Mouse (Mus musculus) E14TG2a.4 (cell line): ENCODE data around the gene Tenm3.

ENCODE experiments used
- CTCF ChIP-seq: conservative IDR thresholded peaks from 2 replicates; pipeline ENCODE4 v1.5.1; 2014; ENCODE audit warnings: low read length
- NANOG ChIP-seq: IDR thresholded peaks from 2 replicates; pipeline ENCODE4 v1.6.1; 2014; ENCODE audit warnings: borderline replicate concordance, low read length, mixed read lengths

DNA sequence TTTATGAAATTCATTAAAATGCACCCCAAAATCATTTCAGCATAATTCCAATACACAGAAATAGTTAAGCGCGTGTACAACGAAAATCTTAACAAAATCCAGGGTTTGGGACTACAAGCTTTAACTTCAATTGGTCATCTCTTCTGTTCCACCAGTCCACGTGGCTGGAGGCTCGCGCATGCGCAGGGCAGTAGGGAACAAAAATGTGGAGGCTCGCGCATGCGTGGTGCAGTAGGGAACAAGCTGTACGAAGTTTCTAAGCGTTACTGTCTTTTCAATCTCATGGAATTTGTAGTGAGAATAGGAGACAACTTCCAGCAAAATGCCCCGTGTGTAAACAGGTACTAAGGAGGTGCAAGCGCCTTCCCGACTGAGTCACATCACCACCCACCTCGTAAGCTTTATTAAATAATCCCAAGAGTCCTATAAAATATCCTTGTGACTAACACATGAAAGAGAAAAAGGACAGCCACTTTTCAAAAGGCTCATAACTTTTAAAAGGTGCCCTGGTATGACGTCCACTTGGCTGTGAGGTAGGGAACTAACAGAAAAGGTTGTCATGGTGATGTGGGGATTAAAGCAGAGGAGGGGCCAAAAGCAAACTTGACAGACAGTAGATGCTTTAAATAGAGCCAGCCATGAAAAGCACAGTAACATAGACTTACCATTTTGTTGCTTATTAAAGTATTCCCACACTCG is 353.7 kb downstream of the Tenm3 start:
- TF ChIP-seq CTCF: no peak
- no peak for TF ChIP-seq NANOG
